Mouse (Mus musculus): Measurements from ENCODE around the gene Cst6. TPM values are rescaled to one million over a fixed set of nuclear protein-coding genes. Genes with fewer than 3 reads are reported as not detected.

The Cst6 gene
- polyA plus RNA-seq, 1 experiment, result 0.82 TPM

- no peak for TF ChIP-seq CTCF (IDR thresholded peaks at IDR 0.05; ENCODE audit: extremely low read depth, insufficient read depth, insufficient read length, insufficient replicate concordance)
- TF ChIP-seq POLR2A (IDR thresholded peaks at IDR 0.05; ENCODE audit: low read depth, low read length), result no peak
- Histone ChIP-seq H3K36me3 (ENCODE audit: control insufficient read depth, insufficient read depth, low read length) (no peaks in the 10 kb centered on the region), H3K4me1 (ENCODE audit: control insufficient read depth, insufficient read depth, insufficient read length) (no peaks in the 10 kb centered on the region), H3K27me3 (ENCODE audit: control insufficient read depth, insufficient read depth, low read length) (no peaks in the 10 kb centered on the region), H3K4me3 (ENCODE audit: extremely low read depth, insufficient read depth, insufficient read length) (no peak overlapping the region), H3K27ac (ENCODE audit: insufficient read depth, low read length) (no peak overlapping the region)
- WGBS, result no CpG with 5 or more reads among the region's 1 CpGs
- DNase-seq (ENCODE audit: low read depth in 1 of 2, low spot score in 2 of 2), result no peak
Observed at GRCm38 (mm10) chr19:5356080-5356479, 6.7 kb upstream of the Cst6 start.

DNA sequence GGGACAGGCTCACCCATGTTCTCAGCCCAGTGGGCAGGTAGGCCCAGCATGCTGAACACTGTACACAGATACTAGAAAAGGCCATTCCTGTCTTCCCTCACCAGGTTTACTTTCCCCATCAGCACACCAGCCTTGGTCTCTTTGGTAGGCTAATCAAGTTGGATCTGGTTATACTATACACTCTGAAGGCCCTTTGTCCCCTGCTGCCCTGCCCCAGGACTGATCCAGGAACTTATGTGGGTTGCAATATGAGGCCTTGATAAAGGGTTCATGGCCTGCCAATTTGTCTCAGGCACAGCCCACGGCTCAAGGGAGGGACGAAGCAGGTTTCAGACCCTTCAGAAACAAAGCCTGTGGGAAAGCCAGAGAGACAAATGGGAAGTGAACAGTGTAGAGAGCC lies 4.2 kb upstream of the Cst6 start:
- WGBS, result 77% methylated on average over 2 of the region's 2 CpGs
- TF ChIP-seq CTCF (IDR thresholded peaks at IDR 0.05; ENCODE audit: extremely low read depth, insufficient read depth, insufficient read length, insufficient replicate concordance) (no peak), POLR2A (IDR thresholded peaks at IDR 0.05; ENCODE audit: low read depth, low read length) (no peak)
- DNase-seq (ENCODE audit: low read depth in 1 of 2, low spot score in 2 of 2), result no peak
- Histone ChIP-seq H3K4me1 (ENCODE audit: control insufficient read depth, insufficient read depth, insufficient read length) (peaks cover 2% of the 10 kb centered on the region), H3K4me3 (ENCODE audit: extremely low read depth, insufficient read depth, insufficient read length) (no peak overlapping the region), H3K27ac (ENCODE audit: insufficient read depth, low read length) (no peak overlapping the region), H3K36me3 (ENCODE audit: control insufficient read depth, insufficient read depth, low read length) (no peaks in the 10 kb centered on the region), H3K27me3 (ENCODE audit: control insufficient read depth, insufficient read depth, low read length) (no peaks in the 10 kb centered on the region)

DNA sequence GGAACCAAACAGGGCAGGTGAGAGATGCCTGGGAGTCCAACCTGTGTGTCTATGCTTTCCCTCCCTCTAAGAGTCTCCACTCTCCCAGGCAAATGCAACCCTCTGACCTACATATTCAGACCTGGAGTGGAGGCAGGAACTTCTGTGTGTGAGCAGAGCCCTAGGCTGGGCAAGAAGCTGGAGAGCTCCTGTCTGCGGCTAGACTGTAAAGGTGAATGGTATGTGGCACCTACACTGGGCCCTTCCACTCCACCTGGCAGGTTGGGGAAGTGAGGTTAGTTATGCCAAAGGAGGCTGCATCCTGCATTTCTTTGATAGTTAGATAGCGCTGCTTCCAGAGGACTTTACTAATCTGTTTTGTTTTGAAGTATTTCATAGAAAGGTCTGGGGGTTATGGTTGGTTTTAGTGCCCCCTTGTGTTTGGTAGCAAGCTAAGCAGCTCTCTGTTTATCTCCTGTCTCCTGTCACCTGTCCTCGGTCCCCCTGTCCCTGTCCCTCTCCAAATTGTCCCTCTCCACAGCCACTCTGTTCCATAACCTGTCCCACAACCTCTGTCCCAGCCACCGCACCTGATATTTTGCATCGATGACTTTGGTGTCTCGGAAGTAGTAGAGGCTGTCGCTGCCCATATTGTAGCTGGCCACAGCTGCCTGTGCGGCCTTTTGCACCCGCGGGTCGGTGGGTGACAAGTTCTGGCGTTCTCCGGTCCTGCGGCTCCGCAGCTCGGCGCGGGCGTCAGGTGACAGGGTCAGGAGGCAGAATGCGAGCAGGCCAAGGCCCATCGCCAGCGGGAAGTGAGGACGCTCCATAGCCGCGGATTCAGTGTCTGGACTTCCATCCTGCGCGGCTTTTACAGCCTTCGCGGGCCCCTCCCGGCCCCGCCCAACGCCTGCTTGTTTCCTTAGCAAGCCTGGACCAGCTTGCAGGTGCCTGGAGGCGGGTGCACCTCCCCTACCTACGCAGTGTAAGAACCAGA lies 560 bp downstream of the Cst6 start:
- DNase-seq (ENCODE audit: low read depth in 1 of 2, low spot score in 2 of 2), result peak in 1 of 2 experiments; percentile 21
- Histone ChIP-seq H3K27ac (ENCODE audit: insufficient read depth, low read length) (no peak overlapping the region), H3K4me1 (ENCODE audit: control insufficient read depth, insufficient read depth, insufficient read length) (peaks cover 2% of the 10 kb centered on the region)

DNA sequence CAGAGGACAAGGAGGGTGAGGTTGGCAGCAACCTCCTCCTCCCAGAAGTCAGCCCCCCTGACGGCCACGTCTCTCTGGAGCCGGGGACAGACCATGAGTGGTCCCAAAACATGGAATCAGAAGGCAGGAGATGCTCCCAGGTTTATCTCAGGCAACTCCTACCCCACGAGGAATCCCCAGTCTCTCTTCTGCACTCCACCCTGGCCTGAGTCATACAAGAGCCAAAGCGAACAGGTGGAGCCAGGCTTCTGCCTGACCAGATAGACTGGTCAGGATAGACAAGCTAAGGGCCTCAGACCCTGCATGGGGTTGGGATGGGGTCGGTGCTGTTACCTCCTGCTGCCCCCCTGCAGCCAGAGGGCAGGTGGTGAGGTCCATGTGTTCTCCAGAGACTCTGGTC lies 1.3 kb downstream of the Cst6 start:
- Histone ChIP-seq H3K4me1 (ENCODE audit: control insufficient read depth, insufficient read depth, insufficient read length) (peaks cover 2% of the 10 kb centered on the region), H3K27me3 (ENCODE audit: control insufficient read depth, insufficient read depth, low read length) (no peaks in the 10 kb centered on the region)
- WGBS, result 82% methylated on average over 6 of the region's 6 CpGs

More for the DNA sequence above, 560 bp downstream of the Cst6 start:
- Histone ChIP-seq H3K36me3 (ENCODE audit: control insufficient read depth, insufficient read depth, low read length) (no peaks in the 10 kb centered on the region), H3K4me3 (ENCODE audit: extremely low read depth, insufficient read depth, insufficient read length) (peak overlapping the region; percentile 39; the same call in 1 of the 2 replicates), H3K27me3 (ENCODE audit: control insufficient read depth, insufficient read depth, low read length) (no peaks in the 10 kb centered on the region)
- no peak for TF ChIP-seq POLR2A (IDR thresholded peaks at IDR 0.05; ENCODE audit: low read depth, low read length)
- WGBS, result 7% methylated on average over 34 of the region's 34 CpGs

GRCm38 (mm10) chr19:5345297-5346131 lies 3.9 kb downstream of the Cst6 start:
- no peaks in the 10 kb centered on the region for H3K27me3 ChIP-seq (ENCODE audit: control insufficient read depth, insufficient read depth, low read length)
- WGBS, result 78% methylated on average over 6 of the region's 6 CpGs
- no peak overlapping the region for H3K4me3 ChIP-seq (ENCODE audit: extremely low read depth, insufficient read depth, insufficient read length)
- no peak overlapping the region for H3K27ac ChIP-seq (ENCODE audit: insufficient read depth, low read length)
- no peaks in the 10 kb centered on the region for H3K36me3 ChIP-seq (ENCODE audit: control insufficient read depth, insufficient read depth, low read length)
- peaks cover 2% of the 10 kb centered on the region for H3K4me1 ChIP-seq (ENCODE audit: control insufficient read depth, insufficient read depth, insufficient read length)
- DNase-seq (ENCODE audit: low read depth in 1 of 2, low spot score in 2 of 2), result no peak
- TF ChIP-seq CTCF (IDR thresholded peaks at IDR 0.05; ENCODE audit: extremely low read depth, insufficient read depth, insufficient read length, insufficient replicate concordance), result no peak
- TF ChIP-seq POLR2A (IDR thresholded peaks at IDR 0.05; ENCODE audit: low read depth, low read length), result no peak

More for the DNA sequence above, 1.3 kb downstream of the Cst6 start:
- H3K36me3 ChIP-seq (ENCODE audit: control insufficient read depth, insufficient read depth, low read length), result no peaks in the 10 kb centered on the region
- no peak overlapping the region for H3K27ac ChIP-seq (ENCODE audit: insufficient read depth, low read length)
- no peak overlapping the region for H3K4me3 ChIP-seq (ENCODE audit: extremely low read depth, insufficient read depth, insufficient read length)
- no peak for DNase-seq (ENCODE audit: low read depth in 1 of 2, low spot score in 2 of 2)
- TF ChIP-seq CTCF (IDR thresholded peaks at IDR 0.05; ENCODE audit: extremely low read depth, insufficient read depth, insufficient read length, insufficient replicate concordance) (no peak), POLR2A (IDR thresholded peaks at IDR 0.05; ENCODE audit: low read depth, low read length) (no peak)

DNA sequence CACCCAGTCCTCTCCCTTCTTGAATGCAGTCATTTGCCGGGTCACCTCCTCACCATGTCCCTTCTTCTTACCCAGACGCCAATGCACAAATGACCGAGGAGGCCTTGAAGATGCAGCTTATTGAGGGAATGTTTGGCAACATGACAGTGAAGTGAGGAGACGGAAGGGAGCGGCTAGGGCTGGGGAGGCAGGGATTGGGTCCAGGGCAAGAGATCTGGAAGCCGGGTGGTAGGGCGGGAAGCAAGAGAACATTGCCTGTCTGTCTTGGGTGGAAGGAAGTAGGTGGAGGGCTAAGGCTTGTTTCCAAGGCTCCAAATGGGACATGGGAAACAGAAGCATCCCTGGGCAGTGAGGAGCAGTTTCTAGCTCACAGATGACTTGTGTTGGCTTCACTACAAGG lies 8.0 kb downstream of the Cst6 start:
- no peak overlapping the region for H3K4me3 ChIP-seq (ENCODE audit: extremely low read depth, insufficient read depth, insufficient read length)
- no peak overlapping the region for H3K27ac ChIP-seq (ENCODE audit: insufficient read depth, low read length)
- DNase-seq (ENCODE audit: low read depth in 1 of 2, low spot score in 2 of 2), result no peak
- no peaks in the 10 kb centered on the region for H3K27me3 ChIP-seq (ENCODE audit: control insufficient read depth, insufficient read depth, low read length)
- H3K36me3 ChIP-seq (ENCODE audit: control insufficient read depth, insufficient read depth, low read length), result no peaks in the 10 kb centered on the region
- H3K4me1 ChIP-seq (ENCODE audit: control insufficient read depth, insufficient read depth, insufficient read length), result no peaks in the 10 kb centered on the region
- 88% methylated on average over 7 of the region's 7 CpGs for WGBS
- TF ChIP-seq CTCF (IDR thresholded peaks at IDR 0.05; ENCODE audit: extremely low read depth, insufficient read depth, insufficient read length, insufficient replicate concordance) (no peak), POLR2A (IDR thresholded peaks at IDR 0.05; ENCODE audit: low read depth, low read length) (no peak)
